Mouse (Mus musculus) erythroblast, embryonic 14.5 days (primary cell): ENCODE results near the gene March1. TPM values are rescaled to one million over a fixed set of nuclear protein-coding genes. Genes with fewer than 3 reads are reported as not detected.

Experiments used
- H3K27me3 ChIP-seq: 2 replicates; pipeline ENCODE4 v1.6.1; 2012; ENCODE audit warnings: inconsistent platforms; ENCODE audit not compliant: control insufficient read depth
- H3K36me3 ChIP-seq: 2 replicates; pipeline ENCODE4 v1.6.1; 2012; ENCODE audit warnings: mild to moderate bottlenecking, inconsistent platforms; ENCODE audit not compliant: control insufficient read depth
- H3K4me1 ChIP-seq: 2 replicates; pipeline ENCODE4 v1.6.1; 2012; ENCODE audit warnings: inconsistent platforms; ENCODE audit not compliant: control insufficient read depth
- H3K4me3 ChIP-seq: replicated peaks from 2 replicates; pipeline ENCODE3; 2012; ENCODE audit warnings: moderate library complexity, mild to moderate bottlenecking, inconsistent platforms
- H3K9me3 ChIP-seq: 2 replicates; pipeline ENCODE4 v1.6.1; 2012; ENCODE audit warnings: low read length, inconsistent platforms, mixed read lengths; ENCODE audit not compliant: control insufficient read depth
- GATA1 ChIP-seq: IDR thresholded peaks from 2 replicates; pipeline ENCODE4 v1.6.1; 2012; ENCODE audit warnings: low read length, inconsistent platforms, mixed read lengths
- TAL1 ChIP-seq: IDR thresholded peaks from 3 replicates; pipeline ENCODE4 v1.6.1; 2012; ENCODE audit warnings: low read length, inconsistent platforms, mixed read lengths
- polyA plus RNA-seq: library from polyadenylated mRNA; stranded (reverse); fragments of >175 nt; gene quantifications from 2 replicates; pipeline ENCODE4 v1.2.3, GENCODE M21; 2012

March1 gene
- polyA plus RNA-seq, 1 experiment, result not detected

GRCm38 (mm10) chr8:66185226-66185625, 567.5 kb downstream of the March1 start:
- no peaks in the 10 kb centered on the region for H3K9me3 ChIP-seq
- H3K36me3 ChIP-seq, result no peaks in the 10 kb centered on the region
- no peaks in the 10 kb centered on the region for H3K27me3 ChIP-seq
- TF ChIP-seq GATA1, result no peak
- no peak for TF ChIP-seq TAL1
- no peak overlapping the region for H3K4me3 ChIP-seq
- no peaks in the 10 kb centered on the region for H3K4me1 ChIP-seq

GRCm38 (mm10) chr8:66194416-66194815, 576.7 kb downstream of the March1 start:
- Histone ChIP-seq H3K4me1 (no peaks in the 10 kb centered on the region), H3K36me3 (no peaks in the 10 kb centered on the region), H3K4me3 (no peak overlapping the region), H3K9me3 (no peaks in the 10 kb centered on the region), H3K27me3 (no peaks in the 10 kb centered on the region)
- TF ChIP-seq TAL1, result no peak
- TF ChIP-seq GATA1, result no peak

DNA sequence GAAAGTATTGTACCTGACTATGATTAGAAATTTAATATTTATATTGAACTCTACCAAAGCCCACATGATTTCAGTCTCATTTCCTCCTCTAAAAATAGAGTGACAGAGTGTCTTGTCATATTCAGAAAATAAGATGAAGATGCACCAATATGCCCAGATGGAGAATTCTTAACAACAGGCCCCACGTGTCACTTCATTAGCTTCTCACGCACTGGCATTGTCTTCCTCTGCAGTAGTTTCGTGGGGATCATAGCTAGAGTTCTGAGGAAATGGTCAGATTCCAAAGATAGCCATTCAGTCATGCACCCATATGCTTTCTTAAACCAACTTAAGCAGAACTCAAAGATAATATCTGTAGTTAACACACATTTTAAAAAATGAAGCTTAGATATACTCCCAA, 582.5 kb downstream of the March1 start:
- Histone ChIP-seq H3K4me3 (no peak overlapping the region), H3K9me3 (no peaks in the 10 kb centered on the region)
- no peak for TF ChIP-seq TAL1
- TF ChIP-seq GATA1, result no peak

DNA sequence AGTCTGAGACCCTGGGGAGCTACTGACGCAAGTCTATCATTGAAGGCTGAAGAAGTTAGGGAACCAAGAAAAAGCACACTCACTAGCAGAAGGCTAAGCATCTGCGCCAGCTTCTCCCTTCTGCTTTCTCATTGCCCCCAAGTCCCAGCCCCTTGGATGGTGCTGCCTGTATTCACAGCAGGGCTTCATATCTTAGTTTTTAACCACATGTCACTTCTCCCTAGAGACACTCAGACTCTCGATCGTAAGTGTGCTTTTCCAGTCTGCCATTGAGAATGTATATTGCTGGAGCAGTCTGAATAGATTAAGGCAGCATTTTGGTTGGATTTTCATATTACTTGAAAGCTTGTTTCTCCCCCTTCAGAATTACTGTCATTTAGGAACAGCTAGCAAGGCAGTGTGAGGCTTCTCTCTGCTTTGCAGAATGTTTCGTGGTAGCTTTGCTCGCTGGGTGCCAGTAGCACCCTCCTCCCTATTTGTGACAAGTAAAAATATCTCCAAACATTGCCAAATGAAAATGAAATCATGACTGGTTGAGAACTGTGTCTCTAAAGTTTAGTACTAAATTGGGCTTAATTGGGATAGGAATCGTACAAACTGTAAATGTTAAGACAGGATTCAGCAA, 586.2 kb downstream of the March1 start:
- no peaks in the 10 kb centered on the region for H3K4me1 ChIP-seq
- no peaks in the 10 kb centered on the region for H3K36me3 ChIP-seq
- H3K27me3 ChIP-seq, result no peaks in the 10 kb centered on the region
- H3K4me3 ChIP-seq, result no peak overlapping the region
- no peaks in the 10 kb centered on the region for H3K9me3 ChIP-seq
- TF ChIP-seq GATA1, result no peak
- no peak for TF ChIP-seq TAL1

More for the DNA sequence above, 582.5 kb downstream of the March1 start:
- no peaks in the 10 kb centered on the region for H3K27me3 ChIP-seq
- no peaks in the 10 kb centered on the region for H3K4me1 ChIP-seq
- H3K36me3 ChIP-seq, result no peaks in the 10 kb centered on the region

DNA sequence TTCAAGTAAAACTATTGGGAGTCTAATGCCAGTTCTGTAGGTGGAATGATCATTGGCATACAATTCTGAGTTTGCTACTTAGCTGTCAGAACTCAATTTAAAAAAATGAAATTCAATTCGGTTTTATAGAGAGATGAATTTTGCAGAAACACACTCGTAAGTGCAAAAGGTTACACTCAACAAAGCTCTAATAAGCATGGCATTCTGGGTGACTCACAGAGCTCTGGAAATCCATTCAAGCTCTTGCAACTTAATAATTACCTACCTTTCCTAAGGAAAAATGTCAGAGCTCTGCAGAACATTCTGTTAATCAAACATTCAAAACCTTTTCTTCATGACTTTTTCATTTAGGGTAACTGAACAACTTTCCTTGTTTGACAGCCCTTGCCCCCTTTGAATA, 591.9 kb downstream of the March1 start:
- no peaks in the 10 kb centered on the region for H3K36me3 ChIP-seq
- H3K4me1 ChIP-seq, result no peaks in the 10 kb centered on the region
- H3K4me3 ChIP-seq, result no peak overlapping the region
- TF ChIP-seq GATA1 (no peak), TAL1 (no peak)
- H3K27me3 ChIP-seq, result no peaks in the 10 kb centered on the region
- no peaks in the 10 kb centered on the region for H3K9me3 ChIP-seq

GRCm38 (mm10) chr8:66210294-66210693, 592.6 kb downstream of the March1 start:
- no peaks in the 10 kb centered on the region for H3K27me3 ChIP-seq
- TF ChIP-seq TAL1 (no peak), GATA1 (no peak)
- H3K4me1 ChIP-seq, result no peaks in the 10 kb centered on the region
- no peaks in the 10 kb centered on the region for H3K36me3 ChIP-seq
- H3K4me3 ChIP-seq, result no peak overlapping the region
- H3K9me3 ChIP-seq, result no peaks in the 10 kb centered on the region

DNA sequence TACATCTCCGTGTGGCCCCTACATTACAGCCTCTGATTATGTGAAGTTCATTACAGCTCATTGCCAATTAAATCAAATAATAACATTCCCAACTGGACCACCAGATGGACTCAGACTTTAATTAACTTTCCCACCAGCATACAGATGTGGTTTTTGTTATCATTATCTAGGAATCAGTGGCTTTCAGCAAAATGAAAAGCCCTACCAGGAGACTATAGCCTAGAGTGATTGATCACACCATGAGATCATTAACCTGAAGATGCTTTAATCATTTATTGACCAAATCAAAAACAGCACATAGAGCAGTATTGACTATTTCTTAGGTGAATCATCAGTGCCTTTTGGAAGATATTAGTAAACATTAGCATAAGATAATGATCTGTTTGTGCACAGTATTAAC, 602.3 kb downstream of the March1 start:
- Histone ChIP-seq H3K9me3 (no peaks in the 10 kb centered on the region; the same call in 1 of the 2 replicates), H3K27me3 (no peaks in the 10 kb centered on the region), H3K36me3 (no peaks in the 10 kb centered on the region), H3K4me3 (no peak overlapping the region), H3K4me1 (no peaks in the 10 kb centered on the region)
- TF ChIP-seq TAL1, result no peak
- TF ChIP-seq GATA1, result no peak

DNA sequence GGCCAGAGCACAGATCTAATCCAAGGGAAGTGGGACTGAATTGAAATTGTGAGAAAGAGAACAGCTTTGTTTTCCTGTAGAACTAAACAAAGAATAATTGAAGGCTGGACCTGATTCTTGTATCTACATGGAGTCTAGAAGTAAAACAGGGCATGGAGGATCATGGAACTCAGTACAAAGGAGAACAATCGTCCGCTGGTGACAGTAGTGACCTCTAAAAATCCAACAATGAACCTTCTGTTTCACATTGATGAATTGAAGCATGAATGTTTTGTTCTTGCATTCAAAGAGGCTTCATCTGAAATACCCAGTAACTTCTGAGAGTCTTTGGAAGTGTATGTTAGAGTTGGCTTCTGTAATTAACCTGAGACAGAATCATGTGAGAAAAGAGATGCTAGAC, 612.2 kb downstream of the March1 start:
- Histone ChIP-seq H3K9me3 (no peaks in the 10 kb centered on the region; the same call in 1 of the 2 replicates), H3K4me3 (no peak overlapping the region), H3K36me3 (no peaks in the 10 kb centered on the region), H3K4me1 (no peaks in the 10 kb centered on the region), H3K27me3 (no peaks in the 10 kb centered on the region)
- TF ChIP-seq TAL1 (no peak), GATA1 (no peak)

DNA sequence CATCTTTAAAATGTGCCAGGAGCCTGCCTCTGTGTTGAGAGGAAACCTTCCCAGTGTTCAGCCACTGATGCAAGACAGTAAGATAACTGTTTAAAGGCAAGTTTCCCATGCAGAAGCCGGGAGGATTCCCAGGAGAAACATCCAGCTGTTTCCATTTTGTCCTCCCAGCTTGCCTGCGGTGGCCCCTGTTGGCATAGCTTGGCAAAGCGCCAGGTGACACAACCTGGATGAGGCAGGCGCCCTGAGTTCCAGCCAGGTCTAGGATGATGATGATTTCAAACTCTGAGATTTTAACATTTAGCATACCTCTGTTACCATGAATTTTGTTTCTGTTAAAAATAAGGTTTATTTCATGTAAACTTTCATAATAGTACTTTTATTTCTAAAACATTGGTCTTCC, 651.8 kb downstream of the March1 start:
- no peaks in the 10 kb centered on the region for H3K36me3 ChIP-seq
- H3K9me3 ChIP-seq, result no peaks in the 10 kb centered on the region
- H3K4me3 ChIP-seq, result no peak overlapping the region
- no peaks in the 10 kb centered on the region for H3K4me1 ChIP-seq
- no peak for TF ChIP-seq TAL1
- TF ChIP-seq GATA1, result no peak
- no peaks in the 10 kb centered on the region for H3K27me3 ChIP-seq

DNA sequence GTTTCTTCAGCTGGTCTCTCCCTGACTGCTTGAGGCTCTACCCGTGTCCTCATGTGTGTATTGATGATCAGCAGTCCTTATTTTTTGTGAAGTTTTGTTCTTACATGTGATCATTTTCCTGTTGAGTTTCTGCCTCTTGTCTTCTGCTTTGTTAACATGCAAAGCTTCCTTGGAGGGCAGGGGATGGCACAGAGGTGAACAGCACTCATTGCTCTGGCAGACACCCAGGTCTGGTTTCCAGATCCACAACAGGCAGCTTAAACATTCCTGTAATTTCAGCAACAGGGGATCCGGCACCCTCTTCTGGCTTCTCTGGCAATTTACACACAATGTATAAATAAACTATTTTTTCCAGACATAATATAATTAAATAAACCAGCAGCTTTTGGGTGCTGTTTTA, 652.4 kb downstream of the March1 start:
- Histone ChIP-seq H3K9me3 (no peaks in the 10 kb centered on the region), H3K36me3 (no peaks in the 10 kb centered on the region), H3K4me1 (no peaks in the 10 kb centered on the region), H3K27me3 (no peaks in the 10 kb centered on the region), H3K4me3 (no peak overlapping the region)
- TF ChIP-seq GATA1 (no peak), TAL1 (no peak)
